Mouse (Mus musculus) stomach, postnatal 0 days (tissue): ENCODE results near the gene 1500009C09Rik. TPM values are rescaled to one million over a fixed set of nuclear protein-coding genes. Genes with fewer than 3 reads are reported as not detected.

Experiments
- ATAC-seq: fragments of 200-750 bp; cut with Nextera tagmentation; 2 replicates; pipeline ENCODE4 v1.8.0; 2017; ENCODE audit not compliant: low FRiP score, low TSS enrichment
- DNase-seq: peaks from one replicate; pipeline ENCODE4 v3.0.0-alpha.2; 2016; ENCODE audit warnings: low spot score
- H3K27ac ChIP-seq: fragments of 300-500 bp; sonication (generic); replicated peaks from 2 replicates; pipeline ENCODE4 v1.5.1; 2014; ENCODE audit warnings: mild to moderate bottlenecking, control low read depth
- H3K27me3 ChIP-seq: fragments of 300-500 bp; sonication (generic); 2 replicates; pipeline ENCODE4 v1.6.1; 2014; ENCODE audit warnings: low read length; ENCODE audit not compliant: control insufficient read depth, insufficient read depth
- H3K36me3 ChIP-seq: fragments of 300-500 bp; sonication (generic); 2 replicates; pipeline ENCODE4 v1.6.1; 2014; ENCODE audit warnings: low read length, mixed read lengths; ENCODE audit not compliant: control insufficient read depth, insufficient read depth
- H3K4me1 ChIP-seq: fragments of 300-500 bp; sonication (generic); replicated peaks from 2 replicates; pipeline ENCODE4 v1.6.1; 2014; ENCODE audit warnings: antibody characterized with exemption; ENCODE audit not compliant: control insufficient read depth, insufficient read depth
- H3K4me2 ChIP-seq: fragments of 300-500 bp; sonication (generic); replicated peaks from 2 replicates; pipeline ENCODE4 v1.6.1; 2014; ENCODE audit warnings: low read depth, mild to moderate bottlenecking, control low read depth, moderate library complexity
- H3K4me3 ChIP-seq: fragments of 300-500 bp; sonication (generic); 2 replicates; pipeline ENCODE4 v1.5.1; 2014; ENCODE audit warnings: low read depth, low read length, control low read depth
- H3K9ac ChIP-seq: fragments of 300-500 bp; sonication (generic); 2 replicates; pipeline ENCODE4 v1.6.1; 2014; ENCODE audit warnings: mild to moderate bottlenecking, low read length, control low read depth, mixed read lengths
- H3K9me3 ChIP-seq: fragments of 300-500 bp; sonication (generic); 2 replicates; pipeline ENCODE4 v1.6.1; 2016; ENCODE audit warnings: low read length; ENCODE audit not compliant: control insufficient read depth
- CTCF ChIP-seq: IDR thresholded peaks from 2 replicates; pipeline ENCODE4 v1.5.1; 2016; ENCODE audit warnings: antibody characterized with exemption, low read depth, mild to moderate bottlenecking, moderate library complexity
- EP300 ChIP-seq: optimal IDR thresholded peaks from 2 replicates; pipeline ENCODE3; 2016; ENCODE audit warnings: antibody characterized with exemption
- WGBS: fragments of 180-500 bp; shearing (Covaris S2); extraction: QIAGEN DNeasy Blood & Tissue Kit; methylation state at CpG from one replicate; pipeline ENCODE4 v1.1.7; 2014; 5-methylcytosine and 5-hydroxymethylcytosine counted together
- polyA plus RNA-seq: library from polyadenylated mRNA; unstranded; fragments of >200 nt; fragmentation: Nextera tagmentation; extraction: Ambion mirVana; gene quantifications from 2 replicates; pipeline ENCODE4 v1.2.1, GENCODE M21; 2015

Gene 1500009C09Rik
- polyA plus RNA-seq, 1 experiment from 2014 or later, result 0.23 TPM

DNA sequence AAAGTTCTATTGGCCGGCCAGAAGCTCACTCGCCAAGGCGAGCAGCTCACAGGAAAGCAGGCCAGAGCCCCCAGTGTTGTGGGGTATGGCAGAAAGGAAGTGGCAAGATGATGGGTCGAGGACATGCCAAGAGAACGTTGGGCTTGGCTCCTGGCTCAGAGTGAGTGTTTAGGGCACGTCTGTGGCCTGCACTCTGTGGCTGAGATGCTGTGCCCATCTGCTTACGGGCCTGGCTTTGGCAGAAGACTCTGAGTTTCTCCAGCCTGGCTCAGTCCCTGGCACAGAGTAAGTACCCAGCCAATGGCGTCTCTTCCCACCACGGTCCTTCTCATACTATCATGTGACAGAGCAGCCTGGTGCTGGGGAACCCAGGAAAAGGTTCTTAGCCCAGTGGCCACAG is 16.6 kb downstream of the 1500009C09Rik start:
- no peaks in the 10 kb centered on the region for H3K27me3 ChIP-seq
- H3K27ac ChIP-seq, result no peak overlapping the region
- H3K4me1 ChIP-seq, result no peaks in the 10 kb centered on the region
- DNase-seq (no peak), ATAC-seq (no peak)
- no peaks in the 10 kb centered on the region for H3K36me3 ChIP-seq
- H3K4me2 ChIP-seq, result no peak overlapping the region
- no peak for TF ChIP-seq EP300
- TF ChIP-seq CTCF, result no peak
- 84% methylated on average over 9 of the region's 9 CpGs for WGBS
- H3K9ac ChIP-seq, result no peak overlapping the region
- no peak overlapping the region for H3K4me3 ChIP-seq
- no peaks in the 10 kb centered on the region for H3K9me3 ChIP-seq

DNA sequence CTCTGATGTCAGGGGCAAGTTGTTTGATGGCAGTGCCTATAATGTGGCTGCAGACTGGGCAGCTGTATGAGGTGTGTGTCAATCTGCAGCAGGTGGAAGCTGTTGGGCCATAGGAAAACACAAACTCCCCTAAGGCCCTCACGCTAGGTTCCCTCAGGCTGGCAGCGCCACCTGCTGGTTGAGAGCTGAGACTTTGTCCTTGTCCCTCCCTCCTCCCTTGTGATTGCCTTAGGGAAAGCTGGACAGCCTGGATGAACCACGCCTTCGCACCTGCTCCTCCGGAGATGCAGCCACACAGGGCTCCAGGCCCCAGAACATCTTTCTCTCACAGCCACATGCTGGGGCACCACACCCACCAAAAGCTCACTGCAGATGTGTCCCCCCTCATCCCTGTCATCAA is 19.0 kb downstream of the 1500009C09Rik start:
- peak; percentile 50 for ATAC-seq

DNA sequence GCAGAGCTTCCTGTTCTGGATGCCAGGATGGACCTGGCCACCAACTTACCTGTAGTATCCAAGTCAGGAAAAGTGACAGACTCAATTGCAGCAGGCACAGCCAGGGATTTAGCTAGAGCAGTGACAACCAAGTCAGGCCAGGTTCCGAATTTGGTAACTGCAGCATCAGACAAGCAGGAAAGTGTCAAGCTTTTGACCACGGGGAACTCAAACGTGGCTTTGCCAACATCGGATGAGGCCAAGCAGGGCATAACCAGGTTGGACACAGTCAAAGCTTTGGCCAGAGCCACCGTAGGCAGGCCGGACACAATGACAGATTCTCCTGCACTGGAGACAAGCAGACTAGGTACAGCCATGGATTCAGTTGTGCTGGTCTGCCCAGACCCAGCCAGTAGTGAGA is 20.1 kb downstream of the 1500009C09Rik start:
- no peak for ATAC-seq
- WGBS, result 84% methylated on average over 6 of the region's 6 CpGs
- TF ChIP-seq CTCF (no peak), EP300 (no peak)
- DNase-seq, result no peak
- no peaks in the 10 kb centered on the region; the same call in 1 of the 2 replicates for H3K4me1 ChIP-seq
- no peak overlapping the region for H3K4me3 ChIP-seq
- no peak overlapping the region for H3K4me2 ChIP-seq
- H3K36me3 ChIP-seq, result no peaks in the 10 kb centered on the region
- H3K27ac ChIP-seq, result no peak overlapping the region
- no peaks in the 10 kb centered on the region for H3K27me3 ChIP-seq
- no peak overlapping the region for H3K9ac ChIP-seq
- no peaks in the 10 kb centered on the region for H3K9me3 ChIP-seq

More for the DNA sequence above, 19.0 kb downstream of the 1500009C09Rik start:
- WGBS, result 3% methylated on average over 5 of the region's 5 CpGs
- Histone ChIP-seq H3K27me3 (no peaks in the 10 kb centered on the region), H3K9me3 (no peaks in the 10 kb centered on the region), H3K4me1 (no peaks in the 10 kb centered on the region; the same call in 1 of the 2 replicates), H3K27ac (no peak overlapping the region), H3K36me3 (no peaks in the 10 kb centered on the region), H3K4me2 (no peak overlapping the region), H3K4me3 (no peak overlapping the region), H3K9ac (no peak overlapping the region)
- peak; percentile 87 for DNase-seq
- TF ChIP-seq EP300, result no peak
- TF ChIP-seq CTCF, result peak; percentile 94

DNA sequence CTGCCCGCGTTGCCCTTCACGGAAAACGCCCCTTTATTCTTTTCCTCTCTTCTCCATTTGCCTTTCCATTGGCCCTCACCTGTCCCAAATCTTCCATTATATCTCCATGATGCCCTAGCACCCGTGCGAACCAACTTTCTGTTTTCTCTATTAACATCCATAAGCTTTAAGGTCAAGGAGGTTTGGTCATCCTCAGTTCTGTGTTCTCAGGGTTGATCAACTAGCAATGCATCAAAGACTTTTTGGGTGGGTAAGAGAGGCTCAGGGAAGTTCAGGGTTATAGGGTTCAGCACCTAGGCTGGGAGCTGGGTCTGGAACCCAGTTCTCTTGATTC is 22.4 kb downstream of the 1500009C09Rik start, which contains the start of gene Sept3:
TSS of gene Sept3 (plus strand) at position 301 of the 334 bp plus-strand sequence.
- H3K27me3 ChIP-seq, result no peaks in the 10 kb centered on the region
- H3K4me2 ChIP-seq, result peak within 1 kb of the TSS; percentile 82
- peak within 1 kb of the TSS; percentile 47 for H3K4me3 ChIP-seq
- DNase-seq, result no peak
- no peaks in the 10 kb centered on the region for H3K9me3 ChIP-seq
- TF ChIP-seq EP300 (no peak), CTCF (no peak)
- 24% methylated on average over 6 of the region's 6 CpGs for WGBS
- peak within 1 kb of the TSS; percentile 52 for H3K9ac ChIP-seq
- no peak within 1 kb of the TSS for H3K27ac ChIP-seq
- no peaks in the 10 kb centered on the region; the same call in 1 of the 2 replicates for H3K4me1 ChIP-seq
- H3K36me3 ChIP-seq, result no peaks in the 10 kb centered on the region
- no peak for ATAC-seq

DNA sequence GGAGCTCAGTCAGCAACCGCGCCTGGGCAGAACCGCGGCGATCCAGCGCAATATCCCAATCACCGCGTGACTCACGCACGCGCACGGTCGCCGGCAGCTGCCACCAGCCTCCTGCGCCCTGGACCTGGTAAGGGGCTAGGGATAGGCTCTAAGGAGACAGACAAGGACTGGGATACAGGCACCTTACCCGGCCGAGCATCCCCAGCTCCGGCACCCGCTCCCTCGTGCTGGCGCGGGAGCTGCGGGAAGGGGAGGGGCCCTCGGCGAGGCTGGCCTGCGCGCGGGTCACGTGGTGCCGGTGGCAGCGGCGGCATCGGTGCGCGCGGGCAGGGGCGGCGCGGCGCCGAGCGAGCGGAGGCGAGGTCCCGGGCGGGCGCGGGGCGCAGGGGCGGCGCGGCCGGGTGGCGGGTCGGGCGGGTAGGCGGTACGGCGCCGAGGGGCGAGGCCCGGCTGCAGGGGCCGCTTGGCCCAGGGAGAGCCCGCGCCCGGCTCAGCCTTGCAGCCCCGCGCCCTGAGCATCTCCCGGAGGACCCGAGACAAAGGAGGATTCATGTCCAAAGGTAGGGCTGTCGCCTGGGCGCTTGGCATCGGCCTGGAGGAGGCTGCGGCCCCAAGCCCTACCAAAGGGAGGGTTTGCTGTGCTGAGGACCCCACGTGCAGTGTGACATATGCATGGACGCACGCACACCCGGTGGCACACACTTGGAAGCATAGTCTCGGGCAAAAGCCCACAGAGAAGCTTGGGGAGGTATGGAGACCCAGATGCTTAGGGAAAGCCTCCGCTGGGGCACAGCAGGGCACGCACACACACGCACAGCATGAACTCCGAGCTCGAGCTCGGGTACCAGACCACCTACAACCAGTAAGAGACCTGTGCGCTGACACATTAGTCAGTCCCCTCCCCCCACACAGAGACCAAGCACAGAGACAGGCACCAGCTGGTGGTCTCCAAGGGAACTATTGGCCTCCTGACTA is 23.0 kb downstream of the 1500009C09Rik start:
- ATAC-seq (peak; percentile 39; the same call in 1 of the 2 replicates), DNase-seq (peak; percentile 57)
- Histone ChIP-seq H3K9ac (peak overlapping the region; percentile 52), H3K27me3 (no peaks in the 10 kb centered on the region), H3K9me3 (no peaks in the 10 kb centered on the region), H3K27ac (no peak overlapping the region), H3K4me2 (peak overlapping the region; percentile 82), H3K4me1 (no peaks in the 10 kb centered on the region; the same call in 1 of the 2 replicates), H3K4me3 (peak overlapping the region; percentile 47), H3K36me3 (no peaks in the 10 kb centered on the region)
- WGBS, result 2% methylated on average over 77 of the region's 86 CpGs
- no peak for TF ChIP-seq CTCF
- no peak for TF ChIP-seq EP300

DNA sequence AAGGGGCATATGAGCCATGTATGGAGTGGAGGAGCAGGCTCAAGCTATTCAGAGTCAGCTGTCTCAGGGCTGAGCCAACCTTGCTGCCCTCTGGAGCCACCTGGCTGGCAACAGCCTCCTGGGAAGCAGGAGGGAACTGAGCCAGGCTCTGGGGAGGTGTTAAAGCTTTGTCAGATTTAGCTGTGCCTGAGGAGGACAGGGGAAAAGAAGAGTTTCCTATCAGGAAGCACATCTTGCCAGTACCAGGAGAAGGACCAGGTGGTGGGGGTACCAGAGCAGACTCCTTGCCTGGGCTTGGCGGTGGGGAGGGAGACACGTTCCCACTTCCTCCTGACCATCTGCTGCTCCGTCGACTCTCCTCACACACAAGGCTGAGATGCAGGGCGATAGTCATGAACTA is 25.4 kb downstream of the 1500009C09Rik start:
- no peak overlapping the region for H3K4me2 ChIP-seq
- H3K27ac ChIP-seq, result no peak overlapping the region
- 79% methylated on average over 5 of the region's 5 CpGs for WGBS
- H3K9ac ChIP-seq, result no peak overlapping the region
- no peaks in the 10 kb centered on the region for H3K27me3 ChIP-seq
- ATAC-seq (no peak), DNase-seq (no peak)
- no peaks in the 10 kb centered on the region for H3K36me3 ChIP-seq
- no peaks in the 10 kb centered on the region; the same call in 1 of the 2 replicates for H3K4me1 ChIP-seq
- H3K9me3 ChIP-seq, result no peaks in the 10 kb centered on the region
- no peak for TF ChIP-seq EP300
- TF ChIP-seq CTCF, result no peak
- no peak overlapping the region for H3K4me3 ChIP-seq
